Mouse (Mus musculus): ENCODE measurements around the gene BC107364.
"Not testable (repeated sequence)": the region's sequence is repeated elsewhere in the genome, so short reads cannot be mapped to it uniquely, and the experiment has no call there.

The BC107364 gene

GRCm38 (mm10) chr3:96451181-96451737 is 847 bp downstream of the BC107364 start:
- not testable (repeated sequence) for DNase-seq (ENCODE audit: low spot score in 2 of 2)

- not testable (repeated sequence) for DNase-seq (ENCODE audit: low spot score in 2 of 2)
These were observed 1.6 kb downstream of the BC107364 start for GRCm38 (mm10) chr3:96450586-96450896.

- DNase-seq (ENCODE audit: low spot score in 2 of 2), result not testable (repeated sequence)
These were observed 2.1 kb downstream of the BC107364 start for GRCm38 (mm10) chr3:96449762-96450585.

GRCm38 (mm10) chr3:96445436-96445835 is 6.7 kb downstream of the BC107364 start:
- no peak for DNase-seq (ENCODE audit: low spot score in 2 of 2)

GRCm38 (mm10) chr3:96440578-96440977 is 11.5 kb downstream of the BC107364 start:
- DNase-seq (ENCODE audit: low spot score in 2 of 2), result peak; percentile 75 to 82

GRCm38 (mm10) chr3:96435557-96436091 is 16.5 kb downstream of the BC107364 start:
- DNase-seq (ENCODE audit: low spot score in 2 of 2), result peak; percentile 63 to 67

GRCm38 (mm10) chr3:96432207-96432606 is 19.9 kb downstream of the BC107364 start:
- no peak for DNase-seq (ENCODE audit: low spot score in 2 of 2)

GRCm38 (mm10) chr3:96429819-96430132 is 22.3 kb downstream of the BC107364 start:
- no peak for DNase-seq (ENCODE audit: low spot score in 2 of 2)

- no peak for DNase-seq (ENCODE audit: low spot score in 2 of 2)
These were observed 22.9 kb downstream of the BC107364 start for GRCm38 (mm10) chr3:96428941-96429818.

- DNase-seq (ENCODE audit: low spot score in 2 of 2), result peak; percentile 74 to 76
These were observed 24.2 kb downstream of the BC107364 start for GRCm38 (mm10) chr3:96427761-96428462.

- DNase-seq (ENCODE audit: low spot score in 2 of 2), result no peak
These were observed 24.8 kb downstream of the BC107364 start for GRCm38 (mm10) chr3:96427311-96427710.

GRCm38 (mm10) chr3:96426268-96426667 is 25.8 kb downstream of the BC107364 start:
- DNase-seq (ENCODE audit: low spot score in 2 of 2), result no peak

GRCm38 (mm10) chr3:96424447-96424846 is 27.7 kb downstream of the BC107364 start:
- DNase-seq (ENCODE audit: low spot score in 2 of 2), result not testable (repeated sequence)

- DNase-seq (ENCODE audit: low spot score in 2 of 2), result peak; percentile 21 to 26
These were observed 28.2 kb downstream of the BC107364 start for GRCm38 (mm10) chr3:96423889-96424288.

- no peak for DNase-seq (ENCODE audit: low spot score in 2 of 2)
These were observed 31.3 kb downstream of the BC107364 start for GRCm38 (mm10) chr3:96420796-96421195.

GRCm38 (mm10) chr3:96418902-96419301 is 33.2 kb downstream of the BC107364 start:
- not testable (repeated sequence) for DNase-seq (ENCODE audit: low spot score in 2 of 2)

GRCm38 (mm10) chr3:96417850-96418815 is 34.0 kb downstream of the BC107364 start:
- no peak for DNase-seq (ENCODE audit: low spot score in 2 of 2)

- DNase-seq (ENCODE audit: low spot score in 2 of 2), result no peak
These were observed 35.5 kb downstream of the BC107364 start for GRCm38 (mm10) chr3:96416595-96416994.

GRCm38 (mm10) chr3:96416056-96416455 is 36.0 kb downstream of the BC107364 start:
- no peak for DNase-seq (ENCODE audit: low spot score in 2 of 2)

- DNase-seq (ENCODE audit: low spot score in 2 of 2), result no peak
These were observed 37.2 kb downstream of the BC107364 start for GRCm38 (mm10) chr3:96414951-96415327.
